Mouse (Mus musculus) T-helper 2 cell (primary cell): ENCODE results near the gene Tnfaip8l1.

Source experiments
- in situ Hi-C: fragments of 300-600 bp; cut with MboI, MseI; formaldehyde crosslinking; loops from one replicate; pipeline ENCODE4 v1.15.1; 2025; ENCODE audit warnings: high pct_unique_total_duplicates

Gene Tnfaip8l1

GRCm38 (mm10) chr17:56218377-56219191 lies 56.3 kb downstream of the Tnfaip8l1 start, which contains the start of gene Dpp9:
Dpp9 (minus strand) TSS chr17:56218905.
- in situ Hi-C loops: no loop called here

- in situ Hi-C loops: no loop called here
Observed at GRCm38 (mm10) chr17:56219251-56219650, 57.0 kb downstream of the Tnfaip8l1 start.

- in situ Hi-C loops: no loop called here
Observed at GRCm38 (mm10) chr17:56219805-56220204, 57.5 kb downstream of the Tnfaip8l1 start.
